Mouse (Mus musculus) heart, embryonic 14.5 days (tissue): ENCODE data around the gene Tmprss4. TPM values are rescaled to one million over a fixed set of nuclear protein-coding genes. Genes with fewer than 3 reads are reported as not detected.

Source experiments
- ATAC-seq: fragments of 200-750 bp; cut with Nextera tagmentation; 2 replicates; pipeline ENCODE4 v1.8.0; 2017; ENCODE audit warnings: low read depth, moderate TSS enrichment; ENCODE audit not compliant: insufficient number of reproducible peaks, insufficient read depth, low FRiP score
- H3K27ac ChIP-seq, 2 experiments: fragments of 200-500 bp in 1 of 2; fragments of 300-500 bp in 1 of 2; sonication (generic) in 1 of 2; replicated peaks in 1 of 2; 2 replicates each; pipeline ENCODE4 v1.5.1; 2012 to 2014; ENCODE audit warnings: low read depth in 2 of 2, low read length in 2 of 2, control low read depth in 1 of 2, mild to moderate bottlenecking in 1 of 2, mixed read lengths in 1 of 2; ENCODE audit not compliant: control insufficient read depth in 1 of 2, insufficient read depth in 1 of 2
- H3K27me3 ChIP-seq: fragments of 300-500 bp; sonication (generic); 2 replicates; pipeline ENCODE4 v1.6.1; 2014; ENCODE audit warnings: mild to moderate bottlenecking, low read length, control low read depth; ENCODE audit not compliant: control insufficient read depth, insufficient read depth
- H3K36me3 ChIP-seq: fragments of 300-500 bp; sonication (generic); 2 replicates; pipeline ENCODE4 v1.6.1; 2014; ENCODE audit warnings: mild to moderate bottlenecking, control low read depth, low read length, mixed read lengths; ENCODE audit not compliant: control insufficient read depth, insufficient read depth
- H3K4me1 ChIP-seq, 2 experiments: fragments of 200-500 bp in 1 of 2; fragments of 300-500 bp in 1 of 2; sonication (generic) in 1 of 2; 2 replicates each; pipeline ENCODE4 v1.6.1; 2012 to 2014; ENCODE audit warnings: low read length in 2 of 2, control low read depth in 1 of 2, mixed read lengths in 1 of 2; ENCODE audit not compliant: control insufficient read depth in 2 of 2, insufficient read depth in 2 of 2
- H3K4me2 ChIP-seq: fragments of 300-500 bp; sonication (generic); 2 replicates; pipeline ENCODE4 v1.6.1; 2014; ENCODE audit warnings: mild to moderate bottlenecking, low read length
- H3K4me3 ChIP-seq, 2 experiments: fragments of 200-500 bp in 1 of 2; fragments of 300-500 bp in 1 of 2; sonication (generic) in 1 of 2; 2 replicates each; pipeline ENCODE4 v1.5.1; 2012 to 2014; ENCODE audit warnings: low read length in 2 of 2, mild to moderate bottlenecking in 2 of 2, control low read depth in 1 of 2, low read depth in 1 of 2, moderate library complexity in 1 of 2; ENCODE audit not compliant: control insufficient read depth in 1 of 2, insufficient read depth in 1 of 2
- H3K9ac ChIP-seq: fragments of 300-500 bp; sonication (generic); 2 replicates; pipeline ENCODE4 v1.6.1; 2014; ENCODE audit warnings: mild to moderate bottlenecking, low read length
- H3K9me3 ChIP-seq: fragments of 300-500 bp; sonication (generic); 2 replicates; pipeline ENCODE4 v1.6.1; 2016; ENCODE audit warnings: low read length, control low read depth; ENCODE audit not compliant: control insufficient read depth
- WGBS: fragments of 180-500 bp; shearing (Covaris S2); extraction: QIAGEN DNeasy Blood & Tissue Kit; methylation state at CpG from one replicate; pipeline ENCODE4 v1.1.7; 2014; 5-methylcytosine and 5-hydroxymethylcytosine counted together
- polyA plus RNA-seq: library from polyadenylated mRNA; unstranded; fragments of >200 nt; fragmentation: Nextera tagmentation; extraction: Ambion mirVana; gene quantifications from 2 replicates; pipeline ENCODE4 v1.2.1, GENCODE M21; 2014

The Tmprss4 gene
- polyA plus RNA-seq, 1 experiment from 2014 or later = not detected

- no peak overlapping the region for H3K4me2 ChIP-seq
- 0 out of 2 replicates have a peak, but pooled peaks cover 3% of the 10 kb centered on the region for H3K27me3 ChIP-seq
- WGBS = 74% methylated on average over 5 of the region's 5 CpGs
- H3K4me1 ChIP-seq = no peaks in the 10 kb centered on the region
- no peak for ATAC-seq
- H3K27ac ChIP-seq = no peak overlapping the region
- no peaks in the 10 kb centered on the region for H3K9me3 ChIP-seq
- H3K4me3 ChIP-seq = no peak overlapping the region
- no peaks in the 10 kb centered on the region for H3K36me3 ChIP-seq
- no peak overlapping the region for H3K9ac ChIP-seq
Measured at GRCm38 (mm10) chr9:45179282-45179681, 24.6 kb downstream of the Tmprss4 start.

- Histone ChIP-seq H3K9ac (no peak overlapping the region), H3K4me2 (no peak overlapping the region), H3K27me3 (no peaks in the 10 kb centered on the region), H3K9me3 (no peaks in the 10 kb centered on the region), H3K36me3 (no peaks in the 10 kb centered on the region), H3K4me3 (no peak overlapping the region), H3K4me1 (no peaks in the 10 kb centered on the region), H3K27ac (no peak overlapping the region)
- WGBS = 57% methylated on average over 3 of the region's 3 CpGs
- ATAC-seq = no peak
Measured at GRCm38 (mm10) chr9:45173475-45173874, 30.4 kb downstream of the Tmprss4 start.

GRCm38 (mm10) chr9:45171073-45171610, 32.8 kb downstream of the Tmprss4 start:
- no peak overlapping the region for H3K4me2 ChIP-seq
- no peaks in the 10 kb centered on the region for H3K27me3 ChIP-seq
- H3K4me1 ChIP-seq = no peaks in the 10 kb centered on the region
- H3K27ac ChIP-seq = no peak overlapping the region
- no peak overlapping the region for H3K9ac ChIP-seq
- ATAC-seq = no peak
- no peak overlapping the region for H3K4me3 ChIP-seq
- H3K9me3 ChIP-seq = no peaks in the 10 kb centered on the region
- 60% methylated on average over 1 of the region's 1 CpGs for WGBS
- H3K36me3 ChIP-seq = no peaks in the 10 kb centered on the region

GRCm38 (mm10) chr9:45170150-45170549, 33.7 kb downstream of the Tmprss4 start:
- Histone ChIP-seq H3K9me3 (no peaks in the 10 kb centered on the region), H3K36me3 (no peaks in the 10 kb centered on the region), H3K4me1 (no peaks in the 10 kb centered on the region), H3K27ac (no peak overlapping the region), H3K4me2 (no peak overlapping the region), H3K9ac (no peak overlapping the region), H3K27me3 (no peaks in the 10 kb centered on the region), H3K4me3 (no peak overlapping the region)
- 87% methylated on average over 5 of the region's 5 CpGs for WGBS
- ATAC-seq = no peak

- H3K27me3 ChIP-seq = no peaks in the 10 kb centered on the region
- no peak overlapping the region for H3K27ac ChIP-seq
- H3K36me3 ChIP-seq = no peaks in the 10 kb centered on the region
- H3K4me3 ChIP-seq = no peak overlapping the region
- no peak for ATAC-seq
- H3K9me3 ChIP-seq = no peaks in the 10 kb centered on the region
- no peak overlapping the region for H3K9ac ChIP-seq
- no peak overlapping the region for H3K4me2 ChIP-seq
- WGBS = 58% methylated on average over 5 of the region's 5 CpGs
- H3K4me1 ChIP-seq = no peaks in the 10 kb centered on the region
Measured at GRCm38 (mm10) chr9:45167903-45168302, 36.0 kb downstream of the Tmprss4 start.

GRCm38 (mm10) chr9:45153361-45153760, 50.5 kb downstream of the Tmprss4 start:
- H3K36me3 ChIP-seq = no peaks in the 10 kb centered on the region
- WGBS = 48% methylated on average over 7 of the region's 7 CpGs
- no peak overlapping the region for H3K4me3 ChIP-seq
- H3K4me2 ChIP-seq = no peak overlapping the region
- 0 out of 2 replicates have a peak, but pooled peaks cover 2% of the 10 kb centered on the region for H3K9me3 ChIP-seq
- no peaks in the 10 kb centered on the region for H3K4me1 ChIP-seq
- H3K27ac ChIP-seq = no peak overlapping the region
- H3K27me3 ChIP-seq = peaks cover 12% of the 10 kb centered on the region
- ATAC-seq = no peak
- H3K9ac ChIP-seq = no peak overlapping the region

GRCm38 (mm10) chr9:45150933-45151332, 53.0 kb downstream of the Tmprss4 start:
- Histone ChIP-seq H3K27me3 (peaks cover 33% of the 10 kb centered on the region), H3K9ac (no peak overlapping the region), H3K36me3 (no peaks in the 10 kb centered on the region), H3K9me3 (no peaks in the 10 kb centered on the region), H3K4me3 (no peak overlapping the region), H3K4me1 (peaks cover 2% of the 10 kb centered on the region in 2 experiments; a peak in 2 of 4 replicates), H3K4me2 (no peak overlapping the region), H3K27ac (no peak overlapping the region)
- WGBS = 63% methylated on average over 1 of the region's 1 CpGs
- no peak for ATAC-seq

GRCm38 (mm10) chr9:45146267-45146597, 57.7 kb downstream of the Tmprss4 start:
- 2% methylated on average over 5 of the region's 5 CpGs for WGBS
- H3K36me3 ChIP-seq = no peaks in the 10 kb centered on the region

More at GRCm38 (mm10) chr9:45146267-45146597, 57.7 kb downstream of the Tmprss4 start:
- no peak overlapping the region for H3K27ac ChIP-seq
- no peak for ATAC-seq
- H3K4me1 ChIP-seq = peaks cover 6 to 7% of the 10 kb centered on the region in 2 experiments; a peak in 2 of 4 replicates
- no peak overlapping the region for H3K9ac ChIP-seq
- peak overlapping the region; percentile 37 to 39 for H3K4me3 ChIP-seq
- H3K9me3 ChIP-seq = no peaks in the 10 kb centered on the region
- peak overlapping the region; percentile 67 for H3K4me2 ChIP-seq
- H3K27me3 ChIP-seq = peaks cover 73% of the 10 kb centered on the region
